In the genomic region with DNA sequence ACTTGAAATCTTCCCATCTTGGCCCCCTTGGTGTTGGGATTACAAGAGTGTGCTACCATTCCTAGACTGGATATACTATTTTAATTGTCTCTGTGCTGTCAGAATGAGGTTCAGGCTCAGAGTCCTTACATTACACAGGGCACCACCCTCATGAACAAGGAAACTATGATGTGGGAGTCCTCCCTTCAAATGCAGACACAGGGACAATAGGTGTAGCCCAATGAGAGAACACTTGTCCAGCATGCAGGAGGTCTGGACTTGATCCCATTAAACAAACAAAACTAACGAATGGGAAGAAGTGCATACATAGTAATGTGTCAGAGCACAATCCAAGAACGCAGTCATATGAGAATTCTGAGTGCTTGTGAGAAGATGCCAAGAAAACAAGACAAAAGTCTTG, we compare ENCODE assay signal across 24 mouse cellular contexts. TPM values are rescaled to one million over a fixed set of nuclear protein-coding genes. Genes with fewer than 3 reads are reported as not detected.
"Had no signal": no experiment of that assay in that cellular context is flagged by ENCODE, and none has a peak within 500 bp of the region (broad histone marks: within the 10 kb centered on the region; RNA-seq: fewer than 3 reads in every experiment).

No protein-coding gene starts in this region.

- H3K4me2 ChIP-seq: liver, embryonic 15.5 days; lung, embryonic 15.5 days; midbrain, embryonic 12.5 days; neural tube, embryonic 13.5 days; neural tube, embryonic 15.5 days had no signal

- DNase-seq: liver, postnatal 0 days; lung, adult 2 months; lung, postnatal 14 days; lung, postnatal 36 days; midbrain, embryonic 14.5 days; retina, postnatal 1 day; right cerebral cortex, adult 18-20 months; right cerebral cortex, postnatal 25 days; right cerebral cortex, postnatal 4 days; spleen, adult 18-20 months; thymus, adult 2 months; thymus, postnatal 25 days; thymus, postnatal 4 days had no signal

- H3K4me3 ChIP-seq: liver, embryonic 15.5 days; lung, embryonic 15.5 days; midbrain, embryonic 12.5 days; myocyte; neural tube, embryonic 13.5 days; neural tube, embryonic 15.5 days had no signal

- H3K9ac ChIP-seq: liver, embryonic 15.5 days; liver, postnatal 0 days; lung, embryonic 15.5 days; midbrain, embryonic 12.5 days; neural tube, embryonic 13.5 days; neural tube, embryonic 15.5 days had no signal

- H3K36me3 ChIP-seq: liver, embryonic 15.5 days; lung, embryonic 15.5 days; midbrain, embryonic 12.5 days; neural tube, embryonic 15.5 days had no signal

- H3K9me3 ChIP-seq: liver, embryonic 15.5 days; lung, embryonic 15.5 days; midbrain, embryonic 12.5 days; neural tube, embryonic 13.5 days; neural tube, embryonic 15.5 days had no signal

- ATAC-seq: liver, postnatal 0 days; lung, postnatal 0 days; midbrain, embryonic 16.5 days had no signal

- H3K27ac ChIP-seq: liver, embryonic 15.5 days; lung, embryonic 15.5 days; midbrain, embryonic 12.5 days; neural tube, embryonic 13.5 days; neural tube, embryonic 15.5 days had no signal

- H3K4me1 ChIP-seq: liver, embryonic 15.5 days; lung, embryonic 15.5 days; midbrain, embryonic 12.5 days; neural tube, embryonic 13.5 days; neural tube, embryonic 15.5 days had no signal

- H3K27me3 ChIP-seq: liver, embryonic 15.5 days; lung, embryonic 15.5 days; midbrain, embryonic 12.5 days; neural tube, embryonic 13.5 days; neural tube, embryonic 15.5 days had no signal

RNA-seq across cellular contexts. Expression of a gene that starts 19.5 kb away (rescaled TPM):
- polyA plus RNA-seq: liver, embryonic 15.5 days; midbrain, embryonic 12.5 days; midbrain, embryonic 14.5 days; midbrain, embryonic 16.5 days; myocyte; neural tube, embryonic 11.5 days; neural tube, embryonic 13.5 days; neural tube, embryonic 15.5 days; stomach, embryonic 14.5 days; urinary bladder, adult 2 months had no signal
